Mouse (Mus musculus) liver, embryonic 16.5 days (tissue): ENCODE measurements around the gene Srsf11. TPM values are rescaled to one million over a fixed set of nuclear protein-coding genes. Genes with fewer than 3 reads are reported as not detected.

Experiments
- ATAC-seq: fragments of 200-750 bp; cut with Nextera tagmentation; 2 replicates; pipeline ENCODE4 v1.8.0; 2017; ENCODE audit warnings: low read depth, mild to moderate bottlenecking, moderate number of reproducible peaks, moderate library complexity
- H3K27ac ChIP-seq: fragments of 300-500 bp; sonication (generic); 2 replicates; pipeline ENCODE4 v1.5.1; 2014; ENCODE audit warnings: mild to moderate bottlenecking, low read length
- H3K27me3 ChIP-seq: fragments of 300-500 bp; sonication (generic); 2 replicates; pipeline ENCODE4 v1.6.1; 2014; ENCODE audit warnings: low read depth, low read length, mixed read lengths; ENCODE audit not compliant: control insufficient read depth, insufficient read depth
- H3K36me3 ChIP-seq: fragments of 300-500 bp; sonication (generic); 2 replicates; pipeline ENCODE4 v1.6.1; 2014; ENCODE audit warnings: mild to moderate bottlenecking; ENCODE audit not compliant: control insufficient read depth, insufficient read depth
- H3K4me1 ChIP-seq: fragments of 300-500 bp; sonication (generic); 2 replicates; pipeline ENCODE4 v1.6.1; 2014; ENCODE audit warnings: low read depth, low read length, mixed read lengths; ENCODE audit not compliant: control insufficient read depth
- H3K4me2 ChIP-seq: fragments of 300-500 bp; sonication (generic); 2 replicates; pipeline ENCODE4 v1.6.1; 2014; ENCODE audit warnings: low read depth, low read length, mixed read lengths
- H3K4me3 ChIP-seq: fragments of 300-500 bp; sonication (generic); 2 replicates; pipeline ENCODE4 v1.5.1; 2014; ENCODE audit warnings: low read depth, mild to moderate bottlenecking, low read length
- H3K9ac ChIP-seq: fragments of 300-500 bp; sonication (generic); 2 replicates; pipeline ENCODE4 v1.6.1; 2014; ENCODE audit warnings: low read depth, low read length
- H3K9me3 ChIP-seq: fragments of 300-500 bp; sonication (generic); replicated peaks from 2 replicates; pipeline ENCODE4 v1.6.1; 2016; ENCODE audit warnings: low read length; ENCODE audit not compliant: control insufficient read depth
- WGBS: fragments of 180-500 bp; shearing (Covaris S2); extraction: QIAGEN DNeasy Blood & Tissue Kit; methylation state at CpG from one replicate; pipeline ENCODE4 v1.1.7; 2014; ENCODE audit not compliant: insufficient replicate concordance; 5-methylcytosine and 5-hydroxymethylcytosine counted together
- polyA plus RNA-seq: library from polyadenylated mRNA; unstranded; fragments of >200 nt; fragmentation: Nextera tagmentation; extraction: Ambion mirVana; gene quantifications from 2 replicates; pipeline ENCODE4 v1.2.1, GENCODE M21; 2015

Srsf11 gene
- 88.6 and 89.5 TPM in 2 replicates for polyA plus RNA-seq

- H3K4me3 ChIP-seq = peak within 1 kb of the TSS; percentile 83
- peak within 1 kb of the TSS; percentile 92 for H3K27ac ChIP-seq
- no peaks in the 10 kb centered on the region for H3K27me3 ChIP-seq
- H3K9me3 ChIP-seq = no peaks in the 10 kb centered on the region
- peaks cover 18% of the 10 kb centered on the region for H3K4me1 ChIP-seq
- H3K36me3 ChIP-seq = no peaks in the 10 kb centered on the region; the same call in 1 of the 2 replicates
- H3K9ac ChIP-seq = peak within 1 kb of the TSS; percentile 86
- ATAC-seq = peak; percentile 92
- peak within 1 kb of the TSS; percentile 89 for H3K4me2 ChIP-seq
- under 1% methylated on average over 55 of the region's 55 CpGs for WGBS
These were observed at the start of gene Srsf11, which contains the start of gene Lrrc40 for GRCm38 (mm10) chr3:158036329-158036988. Srsf11 (minus strand) TSS chr3:158036639. Lrrc40 (plus strand) TSS chr3:158036662.

GRCm38 (mm10) chr3:158077828-158078227, 41.4 kb upstream of the Srsf11 start:
- Histone ChIP-seq H3K27me3 (no peaks in the 10 kb centered on the region), H3K4me2 (no peak overlapping the region), H3K9me3 (no peaks in the 10 kb centered on the region), H3K4me3 (no peak overlapping the region), H3K9ac (no peak overlapping the region), H3K27ac (no peak overlapping the region), H3K4me1 (no peaks in the 10 kb centered on the region), H3K36me3 (no peaks in the 10 kb centered on the region)
- no peak for ATAC-seq
- WGBS = 62% methylated on average over 5 of the region's 5 CpGs

DNA sequence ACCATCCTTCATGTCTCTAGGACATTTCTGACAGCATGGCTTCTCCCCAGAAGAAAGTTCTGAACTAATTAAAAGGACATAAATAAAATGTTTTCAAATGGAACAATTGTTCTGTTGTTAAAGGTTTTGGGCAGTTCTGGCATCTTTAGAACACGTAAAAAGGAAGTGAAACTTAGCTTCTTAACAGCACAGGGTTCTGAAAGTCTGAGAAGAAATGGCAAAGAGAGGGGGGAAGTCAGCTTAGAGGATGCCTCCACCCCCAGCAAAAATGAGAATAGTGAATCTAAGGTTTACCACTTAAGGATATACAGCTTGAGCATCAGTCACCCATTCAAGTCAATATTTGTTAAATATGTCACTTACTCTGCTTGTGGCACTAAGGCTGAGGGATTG, 40.9 kb upstream of the Srsf11 start:
- ATAC-seq = no peak
- Histone ChIP-seq H3K4me3 (no peak overlapping the region), H3K9me3 (no peaks in the 10 kb centered on the region), H3K27ac (no peak overlapping the region), H3K36me3 (no peaks in the 10 kb centered on the region), H3K4me1 (no peaks in the 10 kb centered on the region), H3K9ac (no peak overlapping the region), H3K4me2 (no peak overlapping the region), H3K27me3 (no peaks in the 10 kb centered on the region)
- 6% methylated on average over 1 of the region's 1 CpGs for WGBS

DNA sequence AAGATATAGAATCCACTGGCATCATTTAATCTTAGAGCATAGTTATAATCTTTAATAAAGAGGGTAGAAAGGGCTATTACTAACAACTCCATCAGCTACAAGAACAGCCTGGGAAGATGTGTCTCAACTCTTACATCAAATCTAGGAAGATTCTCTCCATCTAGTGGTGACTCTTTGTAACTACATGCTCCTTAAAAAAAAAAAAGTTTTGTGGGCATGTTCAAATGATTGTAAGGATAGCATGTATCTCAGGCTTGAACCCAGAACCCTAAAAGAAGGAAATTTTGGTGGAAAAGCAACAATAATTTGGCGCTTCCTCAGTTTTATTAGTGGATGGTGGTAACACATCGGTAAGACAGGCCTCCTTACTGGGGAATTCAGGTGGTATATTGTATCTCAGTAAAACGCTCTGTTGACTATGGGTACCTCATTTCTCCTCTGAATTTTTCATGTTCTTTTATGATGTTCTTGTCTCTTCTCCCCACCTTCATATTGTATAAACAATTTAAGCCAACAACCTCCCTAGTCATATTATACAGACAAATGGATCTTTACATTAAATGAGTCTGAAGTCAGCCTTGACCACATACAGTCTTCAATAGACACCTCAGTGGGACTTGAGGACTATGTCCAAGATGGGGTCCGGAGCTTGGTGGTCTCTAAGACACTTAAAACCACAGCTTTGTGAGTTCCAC, 40.4 kb upstream of the Srsf11 start:
- Histone ChIP-seq H3K9ac (no peak overlapping the region), H3K9me3 (no peaks in the 10 kb centered on the region), H3K27me3 (no peaks in the 10 kb centered on the region), H3K36me3 (no peaks in the 10 kb centered on the region), H3K4me1 (no peaks in the 10 kb centered on the region), H3K27ac (no peak overlapping the region), H3K4me2 (no peak overlapping the region), H3K4me3 (no peak overlapping the region)
- no peak for ATAC-seq
- WGBS = 33% methylated on average over 4 of the region's 4 CpGs

DNA sequence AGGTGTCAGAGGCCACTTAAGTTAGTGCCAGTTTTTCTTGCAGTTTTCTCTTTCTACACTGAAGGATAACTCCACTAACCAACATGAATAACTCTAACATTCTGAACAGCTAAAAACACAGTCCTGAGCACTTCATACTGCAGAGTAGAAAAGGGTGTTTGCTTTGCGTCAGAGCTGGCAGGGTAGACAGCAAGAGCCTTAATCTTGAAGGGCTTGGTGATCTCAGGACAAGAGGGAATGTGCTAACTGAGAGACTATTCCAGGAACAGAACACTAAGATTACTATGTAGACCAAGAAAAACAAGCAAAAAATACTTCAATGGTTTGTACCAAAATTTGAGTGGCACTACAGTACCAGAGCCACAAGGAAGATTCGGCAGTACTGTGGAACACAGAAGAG, 38.6 kb upstream of the Srsf11 start:
- Histone ChIP-seq H3K27ac (no peak overlapping the region), H3K4me1 (no peaks in the 10 kb centered on the region), H3K4me3 (no peak overlapping the region), H3K9ac (no peak overlapping the region), H3K27me3 (no peaks in the 10 kb centered on the region), H3K4me2 (no peak overlapping the region), H3K36me3 (no peaks in the 10 kb centered on the region), H3K9me3 (no peaks in the 10 kb centered on the region)
- WGBS = 76% methylated on average over 2 of the region's 2 CpGs
- no peak for ATAC-seq

DNA sequence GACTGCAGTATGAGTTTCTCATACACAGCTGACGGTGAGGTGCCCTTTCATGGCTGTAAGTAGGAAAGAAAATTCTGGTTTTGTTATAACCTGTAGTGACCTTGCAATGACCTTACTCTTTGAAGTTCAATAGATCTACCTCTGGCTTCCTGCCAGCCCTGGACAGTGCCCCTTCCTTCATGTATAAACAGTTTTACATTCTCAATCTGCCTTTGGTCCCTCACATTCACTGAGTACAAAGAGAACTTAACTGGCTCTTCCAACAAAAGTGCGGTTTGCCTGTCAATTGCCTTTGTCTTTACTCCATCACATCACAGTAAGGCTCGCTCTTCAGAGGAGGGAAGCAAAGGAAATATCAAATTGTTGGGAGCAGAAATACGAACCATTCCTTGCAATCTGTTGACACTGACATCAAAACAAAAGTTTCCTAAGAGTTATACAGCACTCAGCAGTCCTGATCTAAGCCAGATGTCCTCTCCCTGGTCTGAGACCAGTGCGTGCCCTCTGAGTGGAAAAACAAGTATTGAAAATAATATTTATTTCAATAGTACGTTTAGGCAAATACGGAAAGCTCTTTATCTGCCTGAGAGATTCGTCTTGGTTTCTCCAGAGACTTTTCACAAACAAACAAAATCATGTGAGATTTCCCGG, 32.3 kb upstream of the Srsf11 start:
- no peak overlapping the region for H3K27ac ChIP-seq
- H3K27me3 ChIP-seq = no peaks in the 10 kb centered on the region
- 66% methylated on average over 9 of the region's 9 CpGs for WGBS
- H3K4me3 ChIP-seq = no peak overlapping the region
- H3K36me3 ChIP-seq = no peaks in the 10 kb centered on the region; the same call in 1 of the 2 replicates
- H3K9me3 ChIP-seq = no peaks in the 10 kb centered on the region
- no peak overlapping the region for H3K9ac ChIP-seq
- no peak overlapping the region for H3K4me2 ChIP-seq
- ATAC-seq = peak; percentile 41; the same call in 1 of the 2 replicates
- H3K4me1 ChIP-seq = no peaks in the 10 kb centered on the region

DNA sequence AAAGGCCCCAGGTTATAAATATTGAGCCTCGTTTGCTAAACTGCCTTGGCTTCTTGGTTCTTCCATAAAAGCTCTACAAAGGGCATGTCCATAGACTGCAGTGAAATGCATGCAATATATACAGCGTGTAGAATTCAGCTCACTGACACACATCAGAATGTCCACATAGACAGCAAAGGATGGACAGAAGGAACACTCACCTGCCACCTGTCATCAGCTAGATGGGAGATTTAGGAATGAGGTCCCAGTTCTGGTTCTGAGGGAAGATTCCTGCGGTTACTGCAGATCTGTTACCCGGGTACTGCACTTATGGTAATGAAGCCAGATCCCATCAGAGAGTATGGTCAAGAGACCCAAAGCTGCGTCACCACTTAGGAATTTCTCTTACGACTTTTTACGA, 31.5 kb upstream of the Srsf11 start:
- Histone ChIP-seq H3K4me2 (no peak overlapping the region), H3K27ac (no peak overlapping the region), H3K27me3 (no peaks in the 10 kb centered on the region), H3K9me3 (no peaks in the 10 kb centered on the region), H3K4me1 (no peaks in the 10 kb centered on the region), H3K4me3 (no peak overlapping the region), H3K36me3 (no peaks in the 10 kb centered on the region; the same call in 1 of the 2 replicates), H3K9ac (no peak overlapping the region)
- ATAC-seq = no peak
- 76% methylated on average over 7 of the region's 7 CpGs for WGBS

GRCm38 (mm10) chr3:158065256-158065655, 28.8 kb upstream of the Srsf11 start:
- Histone ChIP-seq H3K9me3 (no peaks in the 10 kb centered on the region), H3K4me2 (no peak overlapping the region), H3K4me3 (no peak overlapping the region), H3K27me3 (no peaks in the 10 kb centered on the region), H3K36me3 (no peaks in the 10 kb centered on the region; the same call in 1 of the 2 replicates), H3K27ac (no peak overlapping the region), H3K9ac (no peak overlapping the region), H3K4me1 (no peaks in the 10 kb centered on the region)
- WGBS = 85% methylated on average over 2 of the region's 2 CpGs
- no peak for ATAC-seq
